Mouse (Mus musculus) small intestine, adult 2 months (tissue): ENCODE measurements at regions not wholly inside any gene's neighbourhood (a gene's known extent, or its start where the extent isn't known, plus 50 kb on each side); places are given as distances from the start of the nearest gene placed in this dataset.

Experiments used
- CTCF ChIP-seq: fragments of 200-500 bp; IDR thresholded peaks from 2 replicates; pipeline ENCODE4 v1.5.1; 2012; ENCODE audit warnings: low read depth, mild to moderate bottlenecking, control low read depth, inconsistent platforms, low read length, moderate library complexity, mixed read lengths; ENCODE audit not compliant: insufficient replicate concordance, insufficient read length; ENCODE audit errors: extremely low read depth
- POLR2A ChIP-seq: fragments of 200-500 bp; IDR thresholded peaks from 2 replicates; pipeline ENCODE4 v1.6.1; 2012; ENCODE audit warnings: low read depth, mild to moderate bottlenecking, control low read depth, inconsistent platforms, low read length, moderate library complexity

DNA sequence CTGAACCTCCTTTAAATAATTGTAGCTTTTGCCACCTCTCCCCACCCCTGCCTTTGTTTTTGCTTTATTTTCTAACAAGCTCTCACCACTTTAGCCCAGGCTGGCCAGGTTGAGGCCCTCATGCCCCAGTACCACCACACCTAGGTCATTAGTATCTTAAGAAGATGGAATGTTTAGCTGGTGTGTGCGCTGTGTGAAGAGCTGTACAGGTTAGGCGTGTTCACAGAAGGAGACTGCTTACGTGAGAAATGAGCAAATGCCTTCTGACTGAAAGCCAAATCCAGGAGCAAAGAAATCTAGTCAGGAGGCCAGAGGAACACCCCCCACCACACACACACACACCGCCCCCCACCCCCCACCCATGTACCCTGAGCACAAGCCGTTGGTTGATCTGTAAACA lies 303.4 kb downstream of the Klf5 start:
- TF ChIP-seq CTCF: no peak
- TF ChIP-seq POLR2A: no peak
